Mouse (Mus musculus) testis, adult 2 months (tissue): ENCODE data around the gene Ints1.

ENCODE experiments used
- CTCF ChIP-seq: fragments of 200-500 bp; IDR thresholded peaks from 2 replicates; pipeline ENCODE4 v1.5.1; 2012; ENCODE audit warnings: low read depth, mild to moderate bottlenecking, inconsistent platforms, low read length, moderate library complexity; ENCODE audit not compliant: control insufficient read depth, insufficient read depth, insufficient replicate concordance
- POLR2A ChIP-seq: fragments of 200-500 bp; IDR thresholded peaks from 2 replicates; pipeline ENCODE4 v1.6.1; 2012; ENCODE audit warnings: low read depth, mild to moderate bottlenecking, inconsistent platforms, low read length, moderate library complexity; ENCODE audit not compliant: control insufficient read depth

- TF ChIP-seq CTCF (no peak), POLR2A (no peak)
These were observed 22.1 kb upstream of the Ints1 start for GRCm38 (mm10) chr5:139797473-139798167.
